Mouse (Mus musculus) inflammation-experienced regulatory T-cells, adult 16 weeks (primary cell): ENCODE measurements around the gene Fignl1. TPM values are rescaled to one million over a fixed set of nuclear protein-coding genes. Genes with fewer than 3 reads are reported as not detected.

Source experiments
- polyA plus RNA-seq: library from polyadenylated mRNA; unstranded; fragments of 100-300 nt; shearing (Covaris generic); gene quantifications from one replicate; pipeline ENCODE4 v1.2.1, GENCODE M21; 2017

Fignl1 gene
- polyA plus RNA-seq, result 12.5 TPM

DNA sequence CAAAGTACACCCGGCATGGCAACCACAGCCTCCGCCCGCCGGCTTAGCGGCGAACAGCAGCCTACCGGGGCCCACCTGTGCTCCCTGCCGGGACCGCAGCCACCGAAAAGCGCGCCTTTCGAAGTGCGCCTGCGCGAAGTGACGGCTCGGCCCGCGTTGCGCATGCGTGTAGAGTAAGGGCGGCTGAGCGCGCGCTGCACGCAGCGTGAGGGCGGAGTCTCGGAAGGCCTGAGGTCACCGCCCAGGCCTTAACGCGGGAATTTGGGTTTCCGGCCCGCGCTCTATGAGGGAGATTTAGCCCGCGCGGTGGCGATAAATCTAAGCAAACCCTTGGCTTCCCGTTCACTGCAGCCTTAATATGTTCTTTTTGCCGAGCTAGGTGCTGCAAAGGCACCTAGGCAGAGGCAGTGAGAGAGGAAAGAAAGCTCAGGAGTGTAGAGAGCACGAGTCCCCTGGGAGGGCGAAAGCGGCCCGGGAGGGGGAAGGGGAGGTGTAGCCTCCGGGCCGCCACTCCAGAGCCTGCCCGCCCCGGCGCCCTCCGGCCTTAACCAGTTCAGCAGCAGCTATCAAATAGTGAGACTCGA, at the start of gene Fignl1:
Gene Fignl1, minus strand, starts transcription at position 143 of the 584 bp plus-strand sequence.

Other genes starting within 250 kb of the Fignl1 start
- gene 4930512M02Rik, start 181.1 kb downstream of the Fignl1 start, polyA plus RNA-seq, result not detected
- gene Ikzf1, start 124.0 kb downstream of the Fignl1 start, polyA plus RNA-seq, result 59.3 TPM
- gene Ddc, start 89.2 kb upstream of the Fignl1 start, polyA plus RNA-seq, result 7.2 TPM
- gene Grb10, start 229.7 kb upstream of the Fignl1 start, polyA plus RNA-seq, result not detected